Mouse (Mus musculus): ENCODE measurements around the gene Ctsd.

Gene Ctsd

GRCm38 (mm10) chr7:142399250-142399649, 11.4 kb upstream of the Ctsd start:
- no peak for DNase-seq (ENCODE audit: low spot score)

- no peak for DNase-seq (ENCODE audit: low spot score)
These were observed 10.2 kb upstream of the Ctsd start for GRCm38 (mm10) chr7:142398052-142398451.

GRCm38 (mm10) chr7:142396611-142397010, 8.8 kb upstream of the Ctsd start:
- DNase-seq (ENCODE audit: low spot score): no peak

GRCm38 (mm10) chr7:142395472-142395871, 7.6 kb upstream of the Ctsd start:
- no peak for DNase-seq (ENCODE audit: low spot score)

GRCm38 (mm10) chr7:142394261-142395190, 6.7 kb upstream of the Ctsd start:
- DNase-seq (ENCODE audit: low spot score): no peak

- DNase-seq (ENCODE audit: low spot score): no peak
These were observed 5.4 kb upstream of the Ctsd start for GRCm38 (mm10) chr7:142393191-142393590.

GRCm38 (mm10) chr7:142391609-142392008, 3.8 kb upstream of the Ctsd start:
- no peak for DNase-seq (ENCODE audit: low spot score)

- DNase-seq (ENCODE audit: low spot score): no peak
These were observed 3.3 kb upstream of the Ctsd start for GRCm38 (mm10) chr7:142391108-142391507.

GRCm38 (mm10) chr7:142389961-142390650, 2.3 kb upstream of the Ctsd start:
- DNase-seq (ENCODE audit: low spot score): no peak

- no peak for DNase-seq (ENCODE audit: low spot score)
These were observed 902 bp upstream of the Ctsd start for GRCm38 (mm10) chr7:142388740-142389139.

GRCm38 (mm10) chr7:142388198-142388597, 360 bp upstream of the Ctsd start:
- DNase-seq (ENCODE audit: low spot score): no peak

GRCm38 (mm10) chr7:142386621-142387201, 1.1 kb downstream of the Ctsd start:
- DNase-seq (ENCODE audit: low spot score): no peak

GRCm38 (mm10) chr7:142385742-142386403, 2.0 kb downstream of the Ctsd start:
- no peak for DNase-seq (ENCODE audit: low spot score)

GRCm38 (mm10) chr7:142384306-142384705, 3.5 kb downstream of the Ctsd start:
- DNase-seq (ENCODE audit: low spot score): no peak

GRCm38 (mm10) chr7:142382567-142382966, 5.3 kb downstream of the Ctsd start, which contains the start of gene Gm49369:
Gene Gm49369, minus strand, starts transcription at chr7:142382667.
- no peak for DNase-seq (ENCODE audit: low spot score)

- DNase-seq (ENCODE audit: low spot score): no peak
These were observed 6.7 kb downstream of the Ctsd start for GRCm38 (mm10) chr7:142381175-142381574.

- DNase-seq (ENCODE audit: low spot score): no peak
These were observed 8.7 kb downstream of the Ctsd start for GRCm38 (mm10) chr7:142379186-142379585.

- no peak for DNase-seq (ENCODE audit: low spot score)
These were observed 10.5 kb downstream of the Ctsd start for GRCm38 (mm10) chr7:142377233-142377925.

- DNase-seq (ENCODE audit: low spot score): no peak
These were observed 11.7 kb downstream of the Ctsd start for GRCm38 (mm10) chr7:142376096-142376495.

- DNase-seq (ENCODE audit: low spot score): no peak
These were observed 12.5 kb downstream of the Ctsd start for GRCm38 (mm10) chr7:142375261-142375724.

GRCm38 (mm10) chr7:142374413-142375015, 13.3 kb downstream of the Ctsd start:
- DNase-seq (ENCODE audit: low spot score): no peak

Data from urinary bladder, postnatal 10 days (tissue).